Mouse (Mus musculus): ENCODE measurements around the gene Calhm3. TPM values are rescaled to one million over a fixed set of nuclear protein-coding genes. Genes with fewer than 3 reads are reported as not detected.
A peak's percentile ranks its signal among the peaks of the same experiment; 100 is the strongest.

Calhm3 gene
- polyA plus RNA-seq, 1 experiment, result 0.30 TPM

GRCm38 (mm10) chr19:47136170-47136569 lies 21.4 kb downstream of the Calhm3 start:
- H3K27ac ChIP-seq (ENCODE audit: control insufficient read depth, insufficient read depth, low read depth, low read length), result no peak overlapping the region
- H3K4me1 ChIP-seq (ENCODE audit: control insufficient read depth, insufficient read depth, low read length), result peaks cover 3% of the 10 kb centered on the region
- TF ChIP-seq POLR2A (IDR thresholded peaks at IDR 0.05; ENCODE audit: control insufficient read depth, low read depth, low read length) (no peak), CTCF (IDR thresholded peaks at IDR 0.05; ENCODE audit: control insufficient read depth, insufficient read depth, insufficient replicate concordance, low read depth, low read length) (no peak)
- no peaks in the 10 kb centered on the region for H3K27me3 ChIP-seq (ENCODE audit: control insufficient read depth, insufficient read depth, low read length)
- no peaks in the 10 kb centered on the region for H3K36me3 ChIP-seq (ENCODE audit: control insufficient read depth, insufficient read depth, low read length)
- no peak overlapping the region for H3K4me3 ChIP-seq (ENCODE audit: control insufficient read depth, low read depth, low read length)

DNA sequence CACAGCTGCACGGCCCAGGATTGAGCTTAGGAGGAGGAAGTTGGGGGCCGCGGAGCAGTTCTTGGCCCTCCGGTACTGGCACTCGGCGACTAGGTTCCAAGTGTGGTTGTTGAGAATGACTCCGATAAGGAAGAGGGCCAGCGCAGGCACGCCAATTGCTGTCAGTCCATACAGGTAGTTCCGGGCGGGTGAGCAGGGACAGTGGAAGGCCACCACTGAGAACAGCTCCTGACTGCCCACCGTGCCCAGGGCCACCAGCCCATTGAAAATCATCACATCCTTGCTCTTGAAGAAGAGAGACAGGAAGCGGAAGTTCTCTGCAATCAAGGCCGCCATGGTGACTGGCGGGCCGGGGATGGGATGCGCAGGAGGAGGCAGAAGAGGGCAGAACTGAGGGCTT lies 22.0 kb downstream of the Calhm3 start:
- H3K27ac ChIP-seq (ENCODE audit: control insufficient read depth, insufficient read depth, low read depth, low read length), result no peak overlapping the region
- H3K36me3 ChIP-seq (ENCODE audit: control insufficient read depth, insufficient read depth, low read length), result no peaks in the 10 kb centered on the region
- peaks cover 3% of the 10 kb centered on the region for H3K4me1 ChIP-seq (ENCODE audit: control insufficient read depth, insufficient read depth, low read length)
- no peaks in the 10 kb centered on the region for H3K27me3 ChIP-seq (ENCODE audit: control insufficient read depth, insufficient read depth, low read length)
- no peak overlapping the region for H3K4me3 ChIP-seq (ENCODE audit: control insufficient read depth, low read depth, low read length)
- TF ChIP-seq CTCF (IDR thresholded peaks at IDR 0.05; ENCODE audit: control insufficient read depth, insufficient read depth, insufficient replicate concordance, low read depth, low read length), result no peak
- TF ChIP-seq POLR2A (IDR thresholded peaks at IDR 0.05; ENCODE audit: control insufficient read depth, low read depth, low read length), result no peak

DNA sequence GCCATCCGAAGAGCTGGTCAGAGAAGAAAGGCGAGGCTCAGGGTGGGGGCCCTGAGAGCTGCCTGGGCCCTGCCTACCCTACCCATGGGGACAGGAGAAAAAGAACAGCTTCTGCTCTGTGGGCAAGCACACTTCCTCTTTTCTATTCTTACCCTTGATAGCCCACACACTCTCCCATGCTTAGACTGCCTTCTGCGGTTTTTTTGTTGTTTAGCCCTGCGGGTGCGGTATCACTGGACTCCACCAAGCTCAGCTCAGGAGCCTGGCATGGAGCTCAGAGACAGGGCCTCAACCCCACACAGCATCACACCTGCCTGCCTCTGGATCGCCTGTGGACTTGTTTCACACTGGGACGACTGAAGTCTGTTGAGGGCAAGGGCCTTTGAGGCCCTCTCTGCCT lies 24.4 kb downstream of the Calhm3 start:
- Histone ChIP-seq H3K36me3 (ENCODE audit: control insufficient read depth, insufficient read depth, low read length) (no peaks in the 10 kb centered on the region; the same call in 1 of the 2 replicates), H3K4me1 (ENCODE audit: control insufficient read depth, insufficient read depth, low read length) (peaks cover under 1% of the 10 kb centered on the region; the same call in 1 of the 2 replicates), H3K27ac (ENCODE audit: control insufficient read depth, insufficient read depth, low read depth, low read length) (no peak overlapping the region), H3K4me3 (ENCODE audit: control insufficient read depth, low read depth, low read length) (no peak overlapping the region), H3K27me3 (ENCODE audit: control insufficient read depth, insufficient read depth, low read length) (no peaks in the 10 kb centered on the region)
- TF ChIP-seq POLR2A (IDR thresholded peaks at IDR 0.05; ENCODE audit: control insufficient read depth, low read depth, low read length) (no peak), CTCF (IDR thresholded peaks at IDR 0.05; ENCODE audit: control insufficient read depth, insufficient read depth, insufficient replicate concordance, low read depth, low read length) (no peak)

GRCm38 (mm10) chr19:47130551-47131125 lies 26.9 kb downstream of the Calhm3 start:
- H3K27me3 ChIP-seq (ENCODE audit: control insufficient read depth, insufficient read depth, low read length), result no peaks in the 10 kb centered on the region
- no peak overlapping the region for H3K27ac ChIP-seq (ENCODE audit: control insufficient read depth, insufficient read depth, low read depth, low read length)

GRCm38 (mm10) chr19:47128835-47129234 lies 28.7 kb downstream of the Calhm3 start:
- H3K36me3 ChIP-seq (ENCODE audit: control insufficient read depth, insufficient read depth, low read length), result no peaks in the 10 kb centered on the region; the same call in 1 of the 2 replicates
- H3K27ac ChIP-seq (ENCODE audit: control insufficient read depth, insufficient read depth, low read depth, low read length), result no peak overlapping the region
- H3K4me1 ChIP-seq (ENCODE audit: control insufficient read depth, insufficient read depth, low read length), result no peaks in the 10 kb centered on the region
- TF ChIP-seq CTCF (IDR thresholded peaks at IDR 0.05; ENCODE audit: control insufficient read depth, insufficient read depth, insufficient replicate concordance, low read depth, low read length), result no peak
- H3K4me3 ChIP-seq (ENCODE audit: control insufficient read depth, low read depth, low read length), result no peak overlapping the region
- no peaks in the 10 kb centered on the region for H3K27me3 ChIP-seq (ENCODE audit: control insufficient read depth, insufficient read depth, low read length)

More at GRCm38 (mm10) chr19:47130551-47131125, 26.9 kb downstream of the Calhm3 start:
- Histone ChIP-seq H3K36me3 (ENCODE audit: control insufficient read depth, insufficient read depth, low read length) (no peaks in the 10 kb centered on the region; the same call in 1 of the 2 replicates), H3K4me1 (ENCODE audit: control insufficient read depth, insufficient read depth, low read length) (no peaks in the 10 kb centered on the region), H3K4me3 (ENCODE audit: control insufficient read depth, low read depth, low read length) (no peak overlapping the region)
- no peak for TF ChIP-seq CTCF (IDR thresholded peaks at IDR 0.05; ENCODE audit: control insufficient read depth, insufficient read depth, insufficient replicate concordance, low read depth, low read length)
- no peak for TF ChIP-seq POLR2A (IDR thresholded peaks at IDR 0.05; ENCODE audit: control insufficient read depth, low read depth, low read length)

DNA sequence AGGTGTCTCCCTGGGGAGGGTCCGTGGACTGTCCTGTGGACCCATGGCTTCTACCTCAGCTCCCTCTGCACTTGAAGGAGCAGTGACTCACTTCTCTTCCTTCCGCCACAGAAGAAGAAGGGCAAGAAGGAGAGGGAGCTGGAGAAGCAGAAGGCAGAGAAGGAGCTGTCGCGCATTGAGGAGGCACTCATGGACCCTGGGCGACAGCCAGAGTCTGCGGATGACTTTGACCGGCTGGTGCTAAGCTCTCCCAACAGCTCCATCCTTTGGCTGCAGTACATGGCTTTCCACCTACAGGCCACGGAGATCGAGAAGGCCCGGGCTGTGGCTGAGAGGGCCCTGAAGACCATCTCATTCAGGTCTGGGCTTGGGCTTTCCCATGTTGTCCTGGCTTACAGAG lies 29.4 kb downstream of the Calhm3 start:
- Histone ChIP-seq H3K36me3 (ENCODE audit: control insufficient read depth, insufficient read depth, low read length) (no peaks in the 10 kb centered on the region; the same call in 1 of the 2 replicates), H3K27ac (ENCODE audit: control insufficient read depth, insufficient read depth, low read depth, low read length) (no peak overlapping the region), H3K4me3 (ENCODE audit: control insufficient read depth, low read depth, low read length) (no peak overlapping the region), H3K27me3 (ENCODE audit: control insufficient read depth, insufficient read depth, low read length) (no peaks in the 10 kb centered on the region), H3K4me1 (ENCODE audit: control insufficient read depth, insufficient read depth, low read length) (no peaks in the 10 kb centered on the region)
- no peak for TF ChIP-seq CTCF (IDR thresholded peaks at IDR 0.05; ENCODE audit: control insufficient read depth, insufficient read depth, insufficient replicate concordance, low read depth, low read length)
- TF ChIP-seq POLR2A (IDR thresholded peaks at IDR 0.05; ENCODE audit: control insufficient read depth, low read depth, low read length), result no peak

- H3K4me3 ChIP-seq (ENCODE audit: control insufficient read depth, low read depth, low read length), result no peak overlapping the region
- no peaks in the 10 kb centered on the region for H3K27me3 ChIP-seq (ENCODE audit: control insufficient read depth, insufficient read depth, low read length)
- H3K4me1 ChIP-seq (ENCODE audit: control insufficient read depth, insufficient read depth, low read length), result no peaks in the 10 kb centered on the region
- TF ChIP-seq CTCF (IDR thresholded peaks at IDR 0.05; ENCODE audit: control insufficient read depth, insufficient read depth, insufficient replicate concordance, low read depth, low read length) (peak; percentile 48; the same call in 1 of the 2 replicates), POLR2A (IDR thresholded peaks at IDR 0.05; ENCODE audit: control insufficient read depth, low read depth, low read length) (no peak)
- H3K27ac ChIP-seq (ENCODE audit: control insufficient read depth, insufficient read depth, low read depth, low read length), result no peak overlapping the region
- H3K36me3 ChIP-seq (ENCODE audit: control insufficient read depth, insufficient read depth, low read length), result peaks cover 1% of the 10 kb centered on the region; the same call in 1 of the 2 replicates
Measured at GRCm38 (mm10) chr19:47122802-47123201, 34.8 kb downstream of the Calhm3 start.

Data from testis, adult 2 months (tissue).